In genomic region chr8:124617266-124617869, GRCm38 (mm10) we compare ENCODE assay signal across 7 mouse cellular contexts. TPM values are rescaled to one million over a fixed set of nuclear protein-coding genes. Genes with fewer than 3 reads are reported as not detected.
DNase-seq lines count a peak whose midpoint lies in the region; ATAC-seq lines count a peak whose summit lies in the region.

No protein-coding gene starts in this region.

- H3K27ac ChIP-seq in embryonic facial prominence, embryonic 10.5 days (replicated peaks) = 0 out of 2 replicates have a peak overlapping the region, but pooled peaks have one; percentile 20
- H3K27ac ChIP-seq in midbrain, embryonic 11.5 days (ENCODE audit: low read depth, low read length) = no peak overlapping the region

- H3K4me1 ChIP-seq in embryonic facial prominence, embryonic 10.5 days = peaks cover 7% of the 10 kb centered on the region
- no peaks in the 10 kb centered on the region for H3K4me1 ChIP-seq in midbrain, embryonic 11.5 days (ENCODE audit: control insufficient read depth, insufficient read depth, low read length)

- H3K9me3 ChIP-seq in embryonic facial prominence, embryonic 10.5 days = no peaks in the 10 kb centered on the region
- H3K9me3 ChIP-seq in midbrain, embryonic 11.5 days (ENCODE audit: control insufficient read depth, low read length) = no peaks in the 10 kb centered on the region

- H3K27me3 ChIP-seq in embryonic facial prominence, embryonic 10.5 days (replicated peaks; ENCODE audit: low read depth, poor library complexity, severe bottlenecking) = peaks cover 19% of the 10 kb centered on the region
- no peaks in the 10 kb centered on the region; the same call in 1 of the 2 replicates for H3K27me3 ChIP-seq in midbrain, embryonic 11.5 days (ENCODE audit: control insufficient read depth, insufficient read depth, low read length)

- DNase-seq in adrenal gland, postnatal 14 days = peak; percentile 85
- DNase-seq in embryonic facial prominence, embryonic 10.5 days (ENCODE audit: low spot score) = peak; percentile 79
- DNase-seq in heart, adult 11 months = peak; percentile 96
- DNase-seq in kidney, adult 11 months = peak; percentile 51
- DNase-seq in left cerebral cortex, postnatal 4 days = peak; percentile 84
- peak; percentile 95 for DNase-seq in midbrain, embryonic 11.5 days (ENCODE audit: low spot score, missing footprints)
- DNase-seq in right cerebral cortex, postnatal 4 days = peak; percentile 74

- H3K9ac ChIP-seq in midbrain, embryonic 11.5 days (ENCODE audit: low read length) = peak overlapping the region; percentile 55

- ATAC-seq in midbrain, embryonic 11.5 days (ENCODE audit: low FRiP score) = peak; percentile 77

- H3K36me3 ChIP-seq in embryonic facial prominence, embryonic 10.5 days (replicated peaks) = no peaks in the 10 kb centered on the region
- H3K36me3 ChIP-seq in midbrain, embryonic 11.5 days (ENCODE audit: control insufficient read depth, insufficient read depth, low read length) = no peaks in the 10 kb centered on the region

- peak overlapping the region; percentile 53 for H3K4me3 ChIP-seq in embryonic facial prominence, embryonic 10.5 days
- peak overlapping the region; percentile 31 for H3K4me3 ChIP-seq in midbrain, embryonic 11.5 days (ENCODE audit: low read depth, low read length)

- H3K4me2 ChIP-seq in midbrain, embryonic 11.5 days = peak overlapping the region; percentile 56

- intact Hi-C loops in left cerebral cortex, postnatal 4 days (cut with DNase I) = no loop called here

- WGBS in embryonic facial prominence, embryonic 10.5 days = 12% methylated on average over 17 of the region's 17 CpGs
- 15% methylated on average over 17 of the region's 17 CpGs for WGBS in midbrain, embryonic 11.5 days

RNA-seq across cellular contexts. Expression of gene Capn9, which starts 41.5 kb away (rescaled TPM):
- total RNA-seq in adrenal gland, postnatal 14 days (2021) = 0.26 TPM in 1 of 2 replicates, not detected in the other
- polyA plus RNA-seq in embryonic facial prominence, embryonic 10.5 days (2016; fragmentation: Nextera tagmentation; extraction: Ambion mirVana) = not detected in 2 replicates
- under 1 TPM in 1 of 2 experiments, not detected in 1; 0.32 TPM for total RNA-seq in left cerebral cortex, postnatal 4 days (2021)
- not detected in 2 replicates for polyA plus RNA-seq in midbrain, embryonic 11.5 days (2014; fragmentation: Nextera tagmentation; extraction: Ambion mirVana)

RNA-seq across cellular contexts. Expression of gene 2310022B05Rik, which starts 45.8 kb away (rescaled TPM):
- total RNA-seq in adrenal gland, postnatal 14 days (2021) = 38.6 and 39.1 TPM in 2 replicates
- polyA plus RNA-seq in embryonic facial prominence, embryonic 10.5 days (2016; fragmentation: Nextera tagmentation; extraction: Ambion mirVana) = 24.2 and 24.4 TPM in 2 replicates
- 10 to 100 TPM; 86.2 to 89.8 TPM for total RNA-seq in left cerebral cortex, postnatal 4 days (2021)
- 17.4 and 21.2 TPM in 2 replicates for polyA plus RNA-seq in midbrain, embryonic 11.5 days (2014; fragmentation: Nextera tagmentation; extraction: Ambion mirVana)

RNA-seq across cellular contexts. Expression of gene Agt, which starts 47.9 kb away (rescaled TPM):
- total RNA-seq in adrenal gland, postnatal 14 days (2021) = 14.3 and 172 TPM in 2 replicates
- 0.15 TPM in 1 of 2 replicates, not detected in the other for polyA plus RNA-seq in embryonic facial prominence, embryonic 10.5 days (2016; fragmentation: Nextera tagmentation; extraction: Ambion mirVana)
- total RNA-seq in left cerebral cortex, postnatal 4 days (2021) = 1 to 10 TPM; 3.0 to 9.0 TPM
- polyA plus RNA-seq in midbrain, embryonic 11.5 days (2014; fragmentation: Nextera tagmentation; extraction: Ambion mirVana) = not detected in 2 replicates
